Mouse (Mus musculus) embryonic fibroblast, embryonic 13.5 days (primary cell): ENCODE measurements around the gene Nav2. TPM values are rescaled to one million over a fixed set of nuclear protein-coding genes. Genes with fewer than 3 reads are reported as not detected.

Experiments used
- H3K27ac ChIP-seq: 2 replicates; pipeline ENCODE4 v1.5.1; 2012; ENCODE audit warnings: low read length, control low read depth, inconsistent platforms; ENCODE audit not compliant: insufficient read depth
- H3K4me1 ChIP-seq: 2 replicates; pipeline ENCODE4 v1.6.1; 2011; ENCODE audit warnings: low read length; ENCODE audit not compliant: control insufficient read depth, insufficient read depth
- H3K4me3 ChIP-seq: 2 replicates; pipeline ENCODE4 v1.5.1; 2011; ENCODE audit warnings: mild to moderate bottlenecking, control low read depth, low read length; ENCODE audit not compliant: insufficient read depth
- CTCF ChIP-seq: IDR thresholded peaks from 2 replicates; pipeline ENCODE4 v1.5.1; 2011; ENCODE audit warnings: mild to moderate bottlenecking, control low read depth, low read length, moderate library complexity, borderline replicate concordance; ENCODE audit not compliant: insufficient read depth
- POLR2A ChIP-seq: IDR thresholded peaks from 2 replicates; pipeline ENCODE4 v1.6.1; 2011; ENCODE audit warnings: low read depth, mild to moderate bottlenecking, control low read depth, low read length, moderate library complexity
- polyA plus RNA-seq: library from polyadenylated mRNA; stranded (reverse); fragments of >200 nt; gene quantifications from 2 replicates; pipeline ENCODE4 v1.2.4, GENCODE M21; 2011; ENCODE audit warnings: low read depth; ENCODE audit not compliant: missing spikeins, insufficient read length

Gene Nav2
- polyA plus RNA-seq, 1 experiment, result 18.7 TPM

GRCm38 (mm10) chr7:49017794-49018193 lies 109.3 kb downstream of the Nav2 start:
- no peak overlapping the region for H3K27ac ChIP-seq

GRCm38 (mm10) chr7:49018478-49018914 lies 110.0 kb downstream of the Nav2 start:
- no peak overlapping the region for H3K4me3 ChIP-seq
- H3K4me1 ChIP-seq, result no peaks in the 10 kb centered on the region
- no peak overlapping the region for H3K27ac ChIP-seq
- no peak for TF ChIP-seq CTCF
- no peak for TF ChIP-seq POLR2A

More at GRCm38 (mm10) chr7:49017794-49018193, 109.3 kb downstream of the Nav2 start:
- no peak for TF ChIP-seq POLR2A
- TF ChIP-seq CTCF, result no peak
- no peaks in the 10 kb centered on the region for H3K4me1 ChIP-seq
- H3K4me3 ChIP-seq, result no peak overlapping the region

GRCm38 (mm10) chr7:49025026-49025815 lies 116.7 kb downstream of the Nav2 start:
- TF ChIP-seq CTCF (no peak), POLR2A (no peak)
- Histone ChIP-seq H3K27ac (no peak overlapping the region), H3K4me1 (no peaks in the 10 kb centered on the region), H3K4me3 (no peak overlapping the region)

GRCm38 (mm10) chr7:49025991-49026390 lies 117.5 kb downstream of the Nav2 start:
- Histone ChIP-seq H3K27ac (no peak overlapping the region), H3K4me3 (no peak overlapping the region), H3K4me1 (no peaks in the 10 kb centered on the region)
- TF ChIP-seq CTCF (no peak), POLR2A (no peak)

GRCm38 (mm10) chr7:49026466-49026865 lies 118.0 kb downstream of the Nav2 start:
- H3K4me3 ChIP-seq, result no peak overlapping the region
- H3K27ac ChIP-seq, result no peak overlapping the region
- TF ChIP-seq POLR2A (no peak), CTCF (no peak)
- H3K4me1 ChIP-seq, result no peaks in the 10 kb centered on the region

GRCm38 (mm10) chr7:49029282-49030012 lies 120.9 kb downstream of the Nav2 start:
- Histone ChIP-seq H3K4me3 (no peak overlapping the region), H3K4me1 (no peaks in the 10 kb centered on the region), H3K27ac (no peak overlapping the region)
- no peak for TF ChIP-seq CTCF
- no peak for TF ChIP-seq POLR2A

GRCm38 (mm10) chr7:49032216-49032615 lies 123.7 kb downstream of the Nav2 start:
- no peak overlapping the region for H3K4me3 ChIP-seq
- H3K4me1 ChIP-seq, result no peaks in the 10 kb centered on the region
- no peak overlapping the region for H3K27ac ChIP-seq
- no peak for TF ChIP-seq POLR2A
- no peak for TF ChIP-seq CTCF

- no peak overlapping the region for H3K4me3 ChIP-seq
- no peaks in the 10 kb centered on the region for H3K4me1 ChIP-seq
- TF ChIP-seq CTCF, result no peak
- TF ChIP-seq POLR2A, result no peak
- H3K27ac ChIP-seq, result no peak overlapping the region
Measured at GRCm38 (mm10) chr7:49034253-49034652, 125.7 kb downstream of the Nav2 start.

GRCm38 (mm10) chr7:49040163-49040562 lies 131.6 kb downstream of the Nav2 start:
- TF ChIP-seq POLR2A, result no peak
- TF ChIP-seq CTCF, result no peak
- no peak overlapping the region for H3K4me3 ChIP-seq
- H3K4me1 ChIP-seq, result no peaks in the 10 kb centered on the region
- no peak overlapping the region for H3K27ac ChIP-seq

- Histone ChIP-seq H3K4me1 (no peaks in the 10 kb centered on the region), H3K4me3 (no peak overlapping the region), H3K27ac (no peak overlapping the region)
- no peak for TF ChIP-seq POLR2A
- no peak for TF ChIP-seq CTCF
Measured at GRCm38 (mm10) chr7:49041334-49042070, 133.0 kb downstream of the Nav2 start.
